Mouse (Mus musculus) MEL (cell line): ENCODE results near the gene Rpl28.
A peak's percentile ranks its signal among the peaks of the same experiment; 100 is the strongest.

Experiments
- CHD2 ChIP-seq: IDR thresholded peaks from 2 replicates; pipeline ENCODE4 v1.6.1; 2011; ENCODE audit warnings: low read length, improper control_type of control experiment
- CTCF ChIP-seq, 3 experiments: IDR thresholded peaks in 2 of 3; conservative IDR thresholded peaks in 1 of 3; 2 replicates each; pipeline ENCODE4 v1.5.1; 2011 to 2012; ENCODE audit warnings: low read length in 3 of 3, low read depth in 2 of 3, mild to moderate bottlenecking in 2 of 3, improper control_type of control experiment in 1 of 3, inconsistent platforms in 1 of 3, mixed read lengths in 1 of 3, moderate library complexity in 1 of 3; ENCODE audit not compliant: control insufficient read depth in 1 of 3, insufficient read depth in 1 of 3, poor library complexity in 1 of 3, severe bottlenecking in 1 of 3
- E2F4 ChIP-seq: IDR thresholded peaks from 2 replicates; pipeline ENCODE4 v1.6.1; 2011; ENCODE audit warnings: low read depth, low read length, improper control_type of control experiment, borderline replicate concordance
- ETS1 ChIP-seq: IDR thresholded peaks from 2 replicates; pipeline ENCODE4 v1.6.1; 2012; ENCODE audit warnings: low read depth, mild to moderate bottlenecking, inconsistent platforms, low read length, improper control_type of control experiment, moderate library complexity
- GATA1 ChIP-seq: IDR thresholded peaks from 2 replicates; pipeline ENCODE4 v1.6.1; 2011; ENCODE audit warnings: low read depth, low read length, improper control_type of control experiment
- HCFC1 ChIP-seq: IDR thresholded peaks from 2 replicates; pipeline ENCODE4 v1.6.1; 2012; ENCODE audit warnings: low read depth, mild to moderate bottlenecking, inconsistent platforms, low read length, improper control_type of control experiment, moderate library complexity
- JUND ChIP-seq: IDR thresholded peaks from 2 replicates; pipeline ENCODE4 v1.6.1; 2011; ENCODE audit warnings: low read depth, mild to moderate bottlenecking, improper control_type of control experiment, low read length
- MAX ChIP-seq: IDR thresholded peaks from 2 replicates; pipeline ENCODE4 v1.6.1; 2011; ENCODE audit warnings: low read length, improper control_type of control experiment
- POLR2A ChIP-seq, 2 experiments: IDR thresholded peaks; 2 replicates each; pipeline ENCODE4 v1.6.1; 2011 to 2012; ENCODE audit warnings: low read length in 2 of 2, mild to moderate bottlenecking in 2 of 2, control low read depth in 1 of 2, improper control_type of control experiment in 1 of 2, low read depth in 1 of 2, moderate library complexity in 1 of 2; ENCODE audit not compliant: control insufficient read depth in 1 of 2, insufficient read depth in 1 of 2, poor library complexity in 1 of 2
- TCF12 ChIP-seq: IDR thresholded peaks from 2 replicates; pipeline ENCODE4 v1.6.1; 2014; ENCODE audit warnings: low read depth, mild to moderate bottlenecking, inconsistent platforms, low read length, improper control_type of control experiment, moderate library complexity
- UBTF ChIP-seq: IDR thresholded peaks from 2 replicates; pipeline ENCODE4 v1.6.1; 2012; ENCODE audit warnings: low read depth, mild to moderate bottlenecking, inconsistent platforms, low read length, improper control_type of control experiment, moderate library complexity, borderline replicate concordance; ENCODE audit not compliant: insufficient read depth
- USF1 ChIP-seq: IDR thresholded peaks from 2 replicates; pipeline ENCODE4 v1.6.1; 2014; ENCODE audit warnings: low read depth, mild to moderate bottlenecking, inconsistent platforms, low read length, improper control_type of control experiment, moderate library complexity
- ZC3H11A ChIP-seq: IDR thresholded peaks from 2 replicates; pipeline ENCODE4 v1.6.1; 2012; ENCODE audit warnings: low read depth, mild to moderate bottlenecking, inconsistent platforms, low read length, improper control_type of control experiment

DNA sequence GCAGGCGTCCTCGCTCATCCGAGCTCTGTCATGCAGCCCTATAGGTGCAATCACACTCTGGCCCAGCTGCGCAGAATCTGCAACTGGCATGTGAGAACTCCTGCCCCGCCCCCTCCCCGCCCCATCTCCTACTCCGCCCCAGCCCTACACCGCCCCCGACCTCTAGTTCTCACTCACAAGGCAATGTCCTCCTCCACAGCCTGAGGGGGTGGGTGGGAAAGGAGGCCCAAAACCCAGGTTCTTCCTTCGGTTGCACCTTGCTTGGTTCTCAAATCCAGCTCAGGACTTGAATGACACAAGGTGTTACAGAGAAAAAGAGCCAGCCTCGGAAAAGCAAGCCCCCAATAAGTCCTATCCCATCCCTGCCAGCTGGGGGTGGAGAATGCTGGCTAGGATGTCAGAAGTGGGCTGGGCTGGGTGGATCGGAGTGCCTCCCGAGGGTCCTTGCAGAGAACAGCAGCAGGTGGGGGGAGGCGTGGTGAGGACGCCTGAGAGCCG lies 50.0 kb downstream of the Rpl28 start:
- TF ChIP-seq CHD2: no peak
- TF ChIP-seq POLR2A (IDR thresholded peaks at IDR 0.05; ENCODE audit: control insufficient read depth in 1 of 2, insufficient read depth in 1 of 2, low read depth in 1 of 2, low read length in 2 of 2, poor library complexity in 1 of 2): no peak
- TF ChIP-seq HCFC1: no peak
- TF ChIP-seq CTCF (IDR thresholded peaks at IDR 0.05 in 2 of 3, conservative IDR thresholded peaks at IDR 0.05 in 1 of 3; ENCODE audit: control insufficient read depth in 1 of 3, insufficient read depth in 1 of 3, low read depth in 2 of 3, low read length in 3 of 3, poor library complexity in 1 of 3, severe bottlenecking in 1 of 3): no peak
- TF ChIP-seq ZC3H11A: no peak
- TF ChIP-seq E2F4: no peak
- no peak for TF ChIP-seq TCF12
- no peak for TF ChIP-seq UBTF
- TF ChIP-seq JUND: no peak
- TF ChIP-seq MAX: no peak
- TF ChIP-seq USF1: no peak
- no peak for TF ChIP-seq GATA1
- TF ChIP-seq ETS1: 0 out of 2 replicates have a peak, but pooled peaks have one; percentile 20
